Mouse (Mus musculus) left cerebral cortex, postnatal 14 days (tissue): Measurements from ENCODE around the gene Lrrn1. TPM values are rescaled to one million over a fixed set of nuclear protein-coding genes. Genes with fewer than 3 reads are reported as not detected.

Experiments used
- DNase-seq, 2 experiments: peaks; one replicate each; pipeline ENCODE4 v3.0.0; 2021 to 2022; ENCODE audit warnings: low spot score in 2 of 2, mixed read lengths in 1 of 2
- intact Hi-C: fragments of 180-260 bp; cut with DNase I; formaldehyde crosslinking; loops from one replicate; pipeline ENCODE4 v1.15.1; 2025
- total RNA-seq, 2 experiments: library from RNA; stranded (reverse); gene quantifications; 2 replicates each; pipeline ENCODE4 v1.2.3; 2021

The Lrrn1 gene
- total RNA-seq, 2 experiments from 2014 or later, result 42.8 to 51.6 TPM

GRCm38 (mm10) chr6:107574561-107574960 is 45.0 kb downstream of the Lrrn1 start:
- intact Hi-C loops, result no loop called here
- no peak for DNase-seq

GRCm38 (mm10) chr6:107575405-107575804 is 45.8 kb downstream of the Lrrn1 start:
- no peak for DNase-seq
- intact Hi-C loops, result no loop called here

GRCm38 (mm10) chr6:107577309-107577708 is 47.7 kb downstream of the Lrrn1 start:
- DNase-seq, result no peak
- intact Hi-C loops, result no loop called here

- DNase-seq, result no peak
- intact Hi-C loops, result no loop called here
Observed at GRCm38 (mm10) chr6:107583759-107584383, 54.3 kb downstream of the Lrrn1 start.

GRCm38 (mm10) chr6:107605151-107605550 is 75.6 kb downstream of the Lrrn1 start:
- intact Hi-C loops, result no loop called here
- no peak for DNase-seq

DNA sequence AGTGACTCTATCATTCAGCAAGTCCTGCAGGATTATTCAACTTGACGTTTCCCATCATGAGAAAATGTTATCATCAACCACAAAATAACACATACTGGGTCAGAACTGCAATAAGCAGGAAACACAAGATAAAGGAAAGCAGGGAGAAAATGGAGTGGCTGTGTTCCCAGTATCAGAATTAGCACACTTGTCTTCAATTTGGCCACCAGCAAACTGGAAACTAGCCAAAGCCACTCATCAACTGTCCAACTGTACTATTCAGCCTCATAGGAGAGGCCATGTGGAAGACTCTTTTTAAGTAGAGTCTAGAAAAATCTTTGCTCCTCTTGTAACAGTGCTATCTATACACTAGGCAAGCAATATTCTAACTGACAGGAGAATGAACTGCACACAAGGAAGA is 84.7 kb downstream of the Lrrn1 start:
- intact Hi-C loops, result no loop called here
- DNase-seq, result peak; percentile 1 to 3
